Mouse (Mus musculus) embryonic facial prominence, embryonic 14.5 days (tissue): ENCODE results near the gene Vmn1r85. TPM values are rescaled to one million over a fixed set of nuclear protein-coding genes. Genes with fewer than 3 reads are reported as not detected.

Experiments used
- ATAC-seq: fragments of 200-750 bp; cut with Nextera tagmentation; 2 replicates; pipeline ENCODE4 v1.8.0; 2017; ENCODE audit warnings: low read depth, moderate number of reproducible peaks, moderate TSS enrichment
- DNase-seq: peaks from one replicate; pipeline ENCODE4 v3.0.0-alpha.2; 2015; ENCODE audit warnings: low spot score
- H3K27ac ChIP-seq: fragments of 300-500 bp; sonication (generic); replicated peaks from 2 replicates; pipeline ENCODE4 v1.5.1; 2014; ENCODE audit warnings: low read depth, mild to moderate bottlenecking, low read length, moderate library complexity
- H3K27me3 ChIP-seq: fragments of 300-500 bp; sonication (generic); replicated peaks from 2 replicates; pipeline ENCODE4 v1.6.1; 2014; ENCODE audit warnings: low read length; ENCODE audit not compliant: control insufficient read depth, insufficient read depth
- H3K36me3 ChIP-seq: fragments of 300-500 bp; sonication (generic); 2 replicates; pipeline ENCODE4 v1.6.1; 2014; ENCODE audit warnings: low read length, mixed read lengths; ENCODE audit not compliant: control insufficient read depth, insufficient read depth
- H3K4me1 ChIP-seq: fragments of 300-500 bp; sonication (generic); 2 replicates; pipeline ENCODE4 v1.6.1; 2014; ENCODE audit warnings: antibody characterized with exemption, low read length; ENCODE audit not compliant: control insufficient read depth, insufficient read depth
- H3K4me2 ChIP-seq: fragments of 300-500 bp; sonication (generic); 2 replicates; pipeline ENCODE4 v1.6.1; 2014; ENCODE audit warnings: low read depth, mild to moderate bottlenecking, low read length, moderate library complexity, mixed read lengths
- H3K4me3 ChIP-seq: fragments of 300-500 bp; sonication (generic); 2 replicates; pipeline ENCODE4 v1.5.1; 2014; ENCODE audit warnings: low read depth, mild to moderate bottlenecking, low read length
- H3K9ac ChIP-seq: fragments of 300-500 bp; sonication (generic); 2 replicates; pipeline ENCODE4 v1.6.1; 2014; ENCODE audit warnings: low read depth, mild to moderate bottlenecking, low read length, moderate library complexity, mixed read lengths
- H3K9me3 ChIP-seq: fragments of 300-500 bp; sonication (generic); 2 replicates; pipeline ENCODE4 v1.6.1; 2016; ENCODE audit warnings: low read length; ENCODE audit not compliant: control insufficient read depth
- WGBS: fragments of 180-500 bp; shearing (Covaris S2); extraction: QIAGEN DNeasy Blood & Tissue Kit; methylation state at CpG from one replicate; pipeline ENCODE4 v1.1.7; 2014; 5-methylcytosine and 5-hydroxymethylcytosine counted together
- polyA plus RNA-seq: library from polyadenylated mRNA; unstranded; fragments of >200 nt; fragmentation: Nextera tagmentation; extraction: Ambion mirVana; gene quantifications from 2 replicates; pipeline ENCODE4 v1.2.1, GENCODE M21; 2014

The Vmn1r85 gene
- polyA plus RNA-seq, 1 experiment from 2014 or later = not detected

- WGBS = 33% methylated on average over 16 of the region's 16 CpGs
- H3K27ac ChIP-seq = no peak overlapping the region
- H3K4me2 ChIP-seq = peak overlapping the region; percentile 81
- peaks cover 46% of the 10 kb centered on the region for H3K27me3 ChIP-seq
- H3K9me3 ChIP-seq = no peaks in the 10 kb centered on the region
- peak overlapping the region; percentile 43 for H3K4me3 ChIP-seq
- H3K4me1 ChIP-seq = peaks cover 15% of the 10 kb centered on the region
- no peaks in the 10 kb centered on the region for H3K36me3 ChIP-seq
- no peak overlapping the region for H3K9ac ChIP-seq
- no peak for DNase-seq
- no peak for ATAC-seq
Measured at GRCm38 (mm10) chr7:13043120-13043444, 51.9 kb downstream of the Vmn1r85 start.

GRCm38 (mm10) chr7:13042511-13042910 lies 52.5 kb downstream of the Vmn1r85 start:
- ATAC-seq = no peak
- Histone ChIP-seq H3K4me1 (peaks cover 15% of the 10 kb centered on the region), H3K9ac (no peak overlapping the region), H3K4me2 (no peak overlapping the region), H3K9me3 (no peaks in the 10 kb centered on the region), H3K36me3 (no peaks in the 10 kb centered on the region), H3K27ac (no peak overlapping the region), H3K4me3 (no peak overlapping the region), H3K27me3 (peaks cover 46% of the 10 kb centered on the region)
- WGBS = 79% methylated on average over 6 of the region's 6 CpGs
- no peak for DNase-seq

- H3K4me1 ChIP-seq = peaks cover 23% of the 10 kb centered on the region
Measured at GRCm38 (mm10) chr7:13041256-13041655, 53.7 kb downstream of the Vmn1r85 start.

GRCm38 (mm10) chr7:13039181-13039580 lies 55.8 kb downstream of the Vmn1r85 start:
- DNase-seq = no peak
- Histone ChIP-seq H3K4me3 (no peak overlapping the region; the same call in 1 of the 2 replicates), H3K9ac (peak overlapping the region; percentile 98), H3K36me3 (peaks cover 17% of the 10 kb centered on the region), H3K27me3 (peaks cover 29% of the 10 kb centered on the region), H3K4me1 (peaks cover 23% of the 10 kb centered on the region), H3K27ac (no peak overlapping the region), H3K4me2 (peak overlapping the region; percentile 90), H3K9me3 (no peaks in the 10 kb centered on the region)
- no peak for ATAC-seq
- WGBS = 83% methylated on average over 1 of the region's 1 CpGs

More at GRCm38 (mm10) chr7:13041256-13041655, 53.7 kb downstream of the Vmn1r85 start:
- H3K27ac ChIP-seq = no peak overlapping the region
- H3K36me3 ChIP-seq = peaks cover 3% of the 10 kb centered on the region
- peaks cover 46% of the 10 kb centered on the region for H3K27me3 ChIP-seq
- no peaks in the 10 kb centered on the region for H3K9me3 ChIP-seq
- no peak for DNase-seq
- H3K9ac ChIP-seq = no peak overlapping the region
- no peak for ATAC-seq
- no peak overlapping the region for H3K4me2 ChIP-seq
- WGBS = 89% methylated on average over 1 of the region's 1 CpGs
- H3K4me3 ChIP-seq = no peak overlapping the region

GRCm38 (mm10) chr7:13038621-13039169 lies 56.3 kb downstream of the Vmn1r85 start:
- Histone ChIP-seq H3K4me1 (peaks cover 23% of the 10 kb centered on the region), H3K9me3 (no peaks in the 10 kb centered on the region), H3K4me2 (peak overlapping the region; percentile 90), H3K4me3 (peak overlapping the region; percentile 69), H3K27ac (peak overlapping the region; percentile 99), H3K9ac (peak overlapping the region; percentile 98), H3K36me3 (peaks cover 17% of the 10 kb centered on the region), H3K27me3 (peaks cover 24% of the 10 kb centered on the region)
- WGBS = 23% methylated on average over 15 of the region's 15 CpGs
- DNase-seq = peak; percentile 47
- no peak for ATAC-seq

- Histone ChIP-seq H3K27ac (peak within 1 kb of the TSS; percentile 99), H3K36me3 (peaks cover 17% of the 10 kb centered on the region), H3K4me3 (peak within 1 kb of the TSS; percentile 69), H3K9me3 (no peaks in the 10 kb centered on the region), H3K9ac (peak within 1 kb of the TSS; percentile 98), H3K4me1 (peaks cover 26% of the 10 kb centered on the region), H3K27me3 (peaks cover 18% of the 10 kb centered on the region), H3K4me2 (peak within 1 kb of the TSS; percentile 90)
- ATAC-seq (peak; percentile 91), DNase-seq (peak; percentile 99)
- WGBS = 0% methylated on average over 39 of the region's 65 CpGs
Measured at GRCm38 (mm10) chr7:13037901-13038555, 56.9 kb downstream of the Vmn1r85 start, which contains the start of gene Ube2m. Ube2m (minus strand) TSS chr7:13038275.

GRCm38 (mm10) chr7:13037366-13037765 lies 57.6 kb downstream of the Vmn1r85 start:
- no peaks in the 10 kb centered on the region for H3K9me3 ChIP-seq
- H3K4me3 ChIP-seq = peak overlapping the region; percentile 69
- H3K4me2 ChIP-seq = peak overlapping the region; percentile 90
- H3K27me3 ChIP-seq = peaks cover 11% of the 10 kb centered on the region
- ATAC-seq (no peak), DNase-seq (no peak)
- H3K9ac ChIP-seq = peak overlapping the region; percentile 98
- H3K4me1 ChIP-seq = peaks cover 26% of the 10 kb centered on the region
- WGBS = 0% methylated on average over 29 of the region's 33 CpGs
- H3K36me3 ChIP-seq = peaks cover 22% of the 10 kb centered on the region
- H3K27ac ChIP-seq = peak overlapping the region; percentile 99

- H3K9me3 ChIP-seq = no peaks in the 10 kb centered on the region
- H3K27ac ChIP-seq = peak overlapping the region; percentile 99
- H3K4me2 ChIP-seq = peak overlapping the region; percentile 90
- H3K4me3 ChIP-seq = peak overlapping the region; percentile 69
- H3K36me3 ChIP-seq = peaks cover 28% of the 10 kb centered on the region
- WGBS = 39% methylated on average over 4 of the region's 4 CpGs
- peaks cover 26% of the 10 kb centered on the region for H3K4me1 ChIP-seq
- DNase-seq (no peak), ATAC-seq (no peak)
- H3K9ac ChIP-seq = peak overlapping the region; percentile 98
- peaks cover 5% of the 10 kb centered on the region; the same call in 1 of the 2 replicates for H3K27me3 ChIP-seq
Measured at GRCm38 (mm10) chr7:13036806-13037205, 58.2 kb downstream of the Vmn1r85 start.
